Mouse (Mus musculus): Measurements from ENCODE around the gene Nkx6-2.

- no peak for TF ChIP-seq EP300 (optimal IDR thresholded peaks at IDR 0.05)
- TF ChIP-seq CTCF (IDR thresholded peaks at IDR 0.05; ENCODE audit: low read depth), result no peak
These were observed 3.2 kb downstream of the Nkx6-2 start for GRCm38 (mm10) chr7:139579261-139579905.
